9 mouse cellular contexts compared by ENCODE assay signal in genomic region chr4:100321758-100322157, GRCm38 (mm10).
DNase-seq lines count a peak whose midpoint lies in the region; ATAC-seq lines count a peak whose summit lies in the region.
"Had no signal": no experiment of that assay in that cellular context is flagged by ENCODE, and none has a peak within 500 bp of the region (broad histone marks: within the 10 kb centered on the region; RNA-seq: fewer than 3 reads in every experiment).

No protein-coding gene starts in this region.

- peak; percentile 74 for ATAC-seq in intestine, embryonic 16.5 days
- ATAC-seq in activated CD4-positive, CD25-positive, alpha-beta regulatory T cell, adult 4 months: no peak

- no peak overlapping the region for H3K4me2 ChIP-seq in intestine, embryonic 16.5 days (ENCODE audit: low read depth, low read length)
- H3K4me2 ChIP-seq: embryonic facial prominence, embryonic 15.5 days had no signal

- H3K27ac ChIP-seq in intestine, embryonic 16.5 days (ENCODE audit: low read length): peak overlapping the region; percentile 55
- H3K27ac ChIP-seq: embryonic facial prominence, embryonic 15.5 days had no signal

- H3K9me3 ChIP-seq in intestine, embryonic 16.5 days (ENCODE audit: control insufficient read depth, low read length): no peaks in the 10 kb centered on the region; the same call in 1 of the 2 replicates
- H3K9me3 ChIP-seq: embryonic facial prominence, embryonic 15.5 days had no signal

- no peaks in the 10 kb centered on the region for H3K27me3 ChIP-seq in intestine, embryonic 16.5 days (replicated peaks; ENCODE audit: control insufficient read depth, insufficient read depth, low read length)
- H3K27me3 ChIP-seq: embryonic facial prominence, embryonic 15.5 days had no signal

- H3K36me3 ChIP-seq in intestine, embryonic 16.5 days (ENCODE audit: control insufficient read depth, insufficient read depth, low read length): no peaks in the 10 kb centered on the region
- H3K36me3 ChIP-seq: embryonic facial prominence, embryonic 15.5 days had no signal

- intact Hi-C loops in heart, postnatal 10 days (cut with DNase I): no loop called here

- H3K4me1 ChIP-seq in intestine, embryonic 16.5 days (ENCODE audit: control insufficient read depth, insufficient read depth, low read length): peaks cover 8% of the 10 kb centered on the region; the same call in 1 of the 2 replicates

- WGBS in intestine, embryonic 16.5 days: 19% methylated on average over 6 of the region's 6 CpGs

- no peak overlapping the region for H3K9ac ChIP-seq in intestine, embryonic 16.5 days (ENCODE audit: low read depth, low read length)
- H3K9ac ChIP-seq: embryonic facial prominence, embryonic 15.5 days had no signal

- DNase-seq in heart, adult 18-20 months: peak; percentile 10 to 33
- DNase-seq in heart, postnatal 10 days: no peak
- DNase-seq in adrenal gland, adult 2 months: peak; percentile 82
- peak; percentile 33 for DNase-seq in lung, postnatal 10 days
- DNase-seq in left cerebral cortex, adult 8-10 months (ENCODE audit: low spot score in 2 of 2): no peak
- DNase-seq in layer of hippocampus, adult 18-20 months (ENCODE audit: low spot score in 2 of 2): no peak

- H3K4me3 ChIP-seq in intestine, embryonic 16.5 days (ENCODE audit: low read length): no peak overlapping the region
- H3K4me3 ChIP-seq: embryonic facial prominence, embryonic 15.5 days had no signal

Comparison
In these comparisons a context has a peak if more than half of its experiments do, and no peak if none do; other contexts are left out.
1. DNase-seq: peak in heart, adult 18-20 months (2 of 2), adrenal gland, adult 2 months (single experiment) and lung, postnatal 10 days (single experiment); none in heart, postnatal 10 days (0 of 2), left cerebral cortex, adult 8-10 months (0 of 2) and layer of hippocampus, adult 18-20 months (0 of 2).